Mouse (Mus musculus) heart, adult 9 months (tissue): ENCODE data around the gene Rhebl1.

ENCODE experiments used
- DNase-seq, 2 experiments: peaks; one replicate each; pipeline ENCODE4 v3.0.0; 2022; ENCODE audit warnings: low spot score in 2 of 2

The Rhebl1 gene

DNA sequence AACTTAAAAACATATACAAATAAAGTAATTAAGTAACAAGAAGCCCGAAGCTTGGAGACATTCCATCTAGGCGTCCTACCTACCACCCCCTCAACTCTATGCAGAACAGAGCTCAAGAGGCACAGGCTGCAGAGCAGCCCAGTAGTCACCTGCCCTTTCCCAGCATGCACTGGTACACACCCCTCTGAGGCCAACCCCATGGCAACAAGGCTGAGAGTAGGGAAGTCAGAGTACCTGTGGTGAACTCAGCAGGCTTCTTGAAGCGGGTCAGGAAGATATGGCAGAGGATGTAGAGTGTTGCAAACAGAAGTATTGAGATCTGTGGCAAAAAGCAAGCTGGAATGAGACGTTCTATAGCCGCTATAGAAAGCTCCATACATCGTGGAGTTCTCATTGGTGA lies 20.6 kb upstream of the Rhebl1 start:
- DNase-seq, result no peak

DNA sequence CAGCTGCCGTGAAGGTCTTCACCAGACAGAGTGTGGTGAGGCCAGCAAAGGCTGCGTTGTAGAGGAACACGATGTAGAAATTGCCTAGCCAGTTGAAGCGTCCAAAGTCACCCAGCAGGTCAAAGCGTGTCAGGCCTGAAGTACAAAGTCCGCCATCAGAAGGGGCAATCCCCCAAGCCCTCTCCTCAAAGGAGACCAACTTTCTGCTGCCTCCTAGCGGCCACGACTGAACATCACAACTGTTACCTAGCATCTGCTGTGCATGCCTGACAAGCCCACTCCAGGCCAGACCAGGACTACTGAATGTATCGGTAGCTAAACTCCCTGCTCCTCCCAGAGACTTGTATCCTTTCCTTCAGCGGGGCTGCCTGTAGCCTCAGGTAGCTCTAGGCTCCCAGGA lies 10.4 kb upstream of the Rhebl1 start:
- DNase-seq, result no peak

GRCm38 (mm10) chr15:98902600-98902999 lies 8.3 kb upstream of the Rhebl1 start:
- no peak for DNase-seq

DNA sequence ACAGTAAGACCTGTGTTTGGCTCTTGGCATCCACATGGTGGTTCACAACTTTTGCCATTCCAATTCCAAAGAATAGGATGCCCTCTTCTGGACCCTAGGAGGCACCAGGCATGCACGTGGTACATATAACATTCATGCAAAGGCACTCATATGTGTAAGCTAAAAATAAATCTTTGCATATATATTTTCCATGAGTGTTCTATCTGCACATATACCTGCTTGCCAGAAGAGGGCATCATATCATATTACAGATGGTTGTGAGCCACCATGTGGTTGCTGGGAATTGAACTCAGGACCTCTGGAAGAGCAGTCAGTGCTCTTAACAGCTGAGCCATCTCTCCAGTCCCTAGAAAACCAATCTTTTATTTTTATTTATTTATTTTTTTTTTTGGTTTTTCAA lies 7.2 kb upstream of the Rhebl1 start:
- DNase-seq, result no peak

GRCm38 (mm10) chr15:98897928-98898800 lies 3.8 kb upstream of the Rhebl1 start, which contains the start of gene Dhh:
Dhh (minus strand) TSS chr15:98898540.
- DNase-seq, result no peak

DNA sequence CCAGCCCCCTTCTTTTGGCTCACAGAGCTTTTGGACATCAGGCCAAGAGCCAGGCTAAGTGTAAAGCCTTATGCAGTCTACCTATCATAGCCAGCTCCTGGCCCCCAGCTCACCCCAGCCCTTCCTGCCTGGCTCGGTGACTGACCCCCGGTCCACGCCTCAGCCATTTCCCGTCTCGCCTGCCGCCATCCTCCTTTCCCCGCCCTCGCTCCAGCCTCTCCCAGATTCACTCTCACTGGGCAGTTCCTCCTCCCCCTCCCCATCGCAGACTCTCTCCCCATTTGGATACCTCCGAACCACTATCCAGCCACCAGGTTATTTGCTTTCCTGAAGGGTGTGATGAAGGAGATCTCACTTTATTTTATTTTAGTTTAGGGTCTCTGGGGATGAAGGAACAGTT lies 3.2 kb upstream of the Rhebl1 start:
- DNase-seq, result peak; percentile 38 to 58

GRCm38 (mm10) chr15:98895635-98896589 lies 1.6 kb upstream of the Rhebl1 start:
- DNase-seq, result peak in 1 of 2 experiments; percentile 31

- DNase-seq, result peak in 1 of 2 experiments; percentile 29
These were observed 650 bp upstream of the Rhebl1 start for GRCm38 (mm10) chr15:98894746-98895634.

GRCm38 (mm10) chr15:98893036-98893435 lies 1.3 kb downstream of the Rhebl1 start:
- DNase-seq, result no peak

DNA sequence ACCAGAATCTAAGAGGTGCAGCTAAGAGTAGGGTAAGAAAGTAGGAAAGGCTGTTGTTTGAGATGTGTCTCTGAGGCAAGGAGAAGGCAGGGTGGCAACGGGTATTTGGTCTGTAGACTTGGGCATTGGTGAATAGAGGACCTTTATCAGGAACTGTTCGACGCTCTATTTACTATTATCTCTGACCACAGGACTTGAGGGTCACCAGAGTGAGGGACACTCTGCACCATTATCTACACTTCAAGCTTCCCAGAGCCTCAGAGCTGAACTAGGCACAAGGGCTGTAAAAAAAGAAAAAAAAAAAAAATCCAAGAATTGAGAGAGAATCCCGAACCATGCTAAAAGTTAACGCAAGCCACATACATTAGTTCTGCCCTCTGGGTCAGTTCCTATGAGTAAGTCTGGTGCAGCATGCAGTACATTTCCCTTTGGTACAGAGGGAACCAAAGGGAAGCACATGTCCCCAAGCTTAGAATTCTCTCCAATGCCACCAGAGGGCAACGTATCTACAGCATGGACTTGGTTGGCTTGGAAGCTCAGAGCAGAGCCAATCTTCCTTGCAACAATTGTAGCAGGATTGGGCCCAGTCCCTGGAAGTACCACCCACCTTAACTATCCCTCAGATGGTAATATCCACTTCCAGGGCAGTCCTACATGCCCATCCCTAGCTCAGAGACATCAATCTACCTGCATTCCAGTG lies 2.3 kb downstream of the Rhebl1 start:
- peak; percentile 67 to 70 for DNase-seq

GRCm38 (mm10) chr15:98891198-98891742 lies 3.1 kb downstream of the Rhebl1 start:
- no peak for DNase-seq

DNA sequence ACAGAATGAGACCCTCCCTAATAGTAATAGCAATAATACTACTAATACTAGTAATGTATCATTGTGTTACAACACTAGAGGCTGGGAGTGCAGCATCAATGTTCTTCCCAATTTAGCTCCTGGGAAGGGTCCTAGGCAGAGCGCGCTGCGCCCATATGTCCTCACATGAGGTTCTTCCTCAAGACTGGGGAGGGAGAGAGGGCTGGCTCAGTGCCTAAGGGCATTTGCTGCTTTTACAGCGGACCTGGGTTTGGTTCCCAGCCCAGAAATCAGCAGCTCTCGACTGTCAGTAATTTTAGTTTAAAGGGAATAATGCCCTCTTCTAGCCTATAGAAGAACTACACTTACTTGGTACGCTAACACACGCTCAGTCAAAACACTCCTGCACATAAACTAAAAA lies 6.8 kb downstream of the Rhebl1 start:
- no peak for DNase-seq

DNA sequence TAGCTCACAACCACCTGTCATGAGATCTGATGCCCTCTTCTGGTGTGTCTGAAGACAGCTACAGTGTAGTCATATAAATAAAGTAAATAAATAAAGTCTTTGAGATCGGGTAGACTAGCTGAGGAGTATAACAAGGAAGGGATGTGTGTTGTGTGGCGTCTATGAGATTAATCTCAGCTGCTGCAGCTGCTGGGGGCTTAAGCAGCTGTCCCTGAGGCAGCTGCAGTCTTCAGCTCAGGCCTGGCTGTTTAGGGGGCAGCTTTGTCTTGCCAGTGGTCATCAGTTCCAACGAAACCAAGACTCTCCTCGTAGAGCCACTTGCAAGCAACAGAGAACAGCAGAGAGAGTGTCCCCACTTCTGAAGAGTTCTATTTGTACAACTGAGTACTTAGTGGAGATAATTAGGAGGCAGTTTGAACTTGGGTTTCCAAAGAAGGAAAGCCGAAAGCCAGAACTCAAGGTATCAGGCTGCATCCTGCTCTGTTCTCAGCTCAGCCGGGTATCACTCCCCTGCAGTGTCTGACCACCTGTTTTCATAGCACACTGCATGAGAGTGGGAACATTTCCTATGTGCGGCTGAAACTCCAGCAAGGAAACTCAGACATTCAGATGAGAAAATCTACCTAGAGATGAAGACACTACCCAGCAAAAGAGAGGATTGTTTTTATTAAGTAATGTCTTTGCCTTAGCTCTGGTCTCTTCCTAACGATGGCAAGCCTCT lies 7.5 kb downstream of the Rhebl1 start:
- DNase-seq, result no peak

GRCm38 (mm10) chr15:98884106-98884505 lies 10.2 kb downstream of the Rhebl1 start:
- DNase-seq, result no peak

DNA sequence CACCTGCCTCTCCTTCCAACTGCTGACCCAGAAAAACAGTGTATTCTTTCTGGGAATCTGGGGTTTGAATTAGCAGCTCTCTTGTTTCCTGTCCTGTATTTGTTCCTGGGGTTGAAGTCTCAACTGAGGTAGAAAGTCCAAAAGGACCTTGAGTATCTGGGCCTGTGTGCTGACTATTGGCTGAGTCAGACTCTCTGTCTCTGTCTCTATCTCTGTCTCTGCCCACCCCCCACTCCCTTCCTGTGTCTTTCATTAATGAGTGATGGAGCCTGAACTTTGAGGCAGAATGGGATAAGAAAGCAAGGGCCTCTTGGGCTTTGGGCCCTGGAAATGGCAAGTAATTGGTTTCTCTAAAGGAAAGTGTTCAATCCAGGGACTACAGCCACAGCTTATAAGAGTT lies 10.7 kb downstream of the Rhebl1 start:
- DNase-seq, result no peak

- DNase-seq, result no peak
These were observed 12.7 kb downstream of the Rhebl1 start for GRCm38 (mm10) chr15:98881656-98882008.

DNA sequence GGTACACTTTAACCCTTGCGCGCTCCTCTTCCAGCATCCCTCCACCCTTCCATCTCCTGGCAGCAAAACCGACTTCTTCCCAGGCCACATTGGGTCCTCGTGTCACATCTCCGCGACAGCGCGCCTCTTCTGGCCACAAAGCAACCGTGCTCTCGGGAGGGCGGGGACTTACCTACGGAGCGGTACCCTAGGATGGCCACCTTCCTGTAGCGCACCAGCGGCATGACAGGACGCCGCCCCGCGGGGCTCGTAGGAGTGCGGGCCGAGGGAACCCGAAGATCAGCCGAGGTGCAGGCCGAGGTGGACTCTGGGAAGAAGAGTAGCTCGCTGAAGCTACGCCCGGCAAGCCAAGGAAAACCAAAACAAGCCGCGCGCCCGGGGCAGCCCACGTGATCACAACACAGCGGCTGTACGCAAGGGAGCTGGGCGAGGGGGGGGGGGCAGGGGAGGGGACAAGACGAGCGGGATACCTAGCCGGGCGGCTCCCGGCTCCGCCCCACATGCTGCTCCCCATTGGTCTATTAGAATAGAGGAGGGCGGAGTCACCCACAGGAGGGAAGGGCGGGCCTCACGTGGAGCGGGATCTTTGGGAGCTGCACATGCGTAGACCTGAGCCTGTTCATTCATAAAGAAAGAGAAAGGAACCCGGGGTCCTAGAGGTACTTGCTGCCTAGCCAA lies 13.2 kb downstream of the Rhebl1 start:
- DNase-seq, result peak; percentile 93

DNA sequence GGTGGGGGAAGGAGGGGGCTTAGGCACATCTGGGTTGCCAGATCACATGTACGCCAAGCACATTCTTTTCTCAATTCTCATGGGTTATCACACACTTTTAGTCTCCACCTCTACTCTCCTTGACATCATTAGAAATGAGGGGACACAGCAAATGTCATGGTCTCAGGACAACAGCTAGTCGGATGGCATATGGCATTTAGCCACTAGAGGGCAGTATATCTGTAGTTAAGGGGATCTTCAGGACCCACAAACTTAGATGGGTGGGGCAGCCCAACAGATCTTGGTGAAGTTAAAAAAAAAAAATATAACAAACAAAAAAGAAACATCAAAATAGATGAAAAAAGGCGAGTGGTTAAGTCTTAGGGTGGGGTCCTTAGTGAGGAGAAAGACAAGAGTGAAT lies 17.0 kb downstream of the Rhebl1 start:
- DNase-seq, result peak in 1 of 2 experiments; percentile 77
